Mouse (Mus musculus) CD8-positive naive resting alpha-beta T cell, adult 2 months (primary cell): ENCODE data around the gene Btbd2.

Experiments used
- DNase-seq, 2 experiments: peaks; one replicate each; pipeline ENCODE4 v3.0.0; 2022; ENCODE audit warnings: low read depth in 2 of 2, low spot score in 2 of 2

Gene Btbd2

GRCm38 (mm10) chr10:80656863-80657623 is at the start of gene Btbd2:
Btbd2 (minus strand) TSS chr10:80657071.
- DNase-seq = no peak

GRCm38 (mm10) chr10:80705479-80705878 is 48.6 kb upstream of the Btbd2 start:
- DNase-seq = no peak

- DNase-seq = no peak
Measured at GRCm38 (mm10) chr10:80705033-80705432, 48.2 kb upstream of the Btbd2 start.

- no peak for DNase-seq
Measured at GRCm38 (mm10) chr10:80704418-80704817, 47.5 kb upstream of the Btbd2 start.

GRCm38 (mm10) chr10:80703643-80704042 is 46.8 kb upstream of the Btbd2 start:
- DNase-seq = no peak

GRCm38 (mm10) chr10:80702536-80703390 is 45.9 kb upstream of the Btbd2 start:
- peak; percentile 82 to 88 for DNase-seq

DNA sequence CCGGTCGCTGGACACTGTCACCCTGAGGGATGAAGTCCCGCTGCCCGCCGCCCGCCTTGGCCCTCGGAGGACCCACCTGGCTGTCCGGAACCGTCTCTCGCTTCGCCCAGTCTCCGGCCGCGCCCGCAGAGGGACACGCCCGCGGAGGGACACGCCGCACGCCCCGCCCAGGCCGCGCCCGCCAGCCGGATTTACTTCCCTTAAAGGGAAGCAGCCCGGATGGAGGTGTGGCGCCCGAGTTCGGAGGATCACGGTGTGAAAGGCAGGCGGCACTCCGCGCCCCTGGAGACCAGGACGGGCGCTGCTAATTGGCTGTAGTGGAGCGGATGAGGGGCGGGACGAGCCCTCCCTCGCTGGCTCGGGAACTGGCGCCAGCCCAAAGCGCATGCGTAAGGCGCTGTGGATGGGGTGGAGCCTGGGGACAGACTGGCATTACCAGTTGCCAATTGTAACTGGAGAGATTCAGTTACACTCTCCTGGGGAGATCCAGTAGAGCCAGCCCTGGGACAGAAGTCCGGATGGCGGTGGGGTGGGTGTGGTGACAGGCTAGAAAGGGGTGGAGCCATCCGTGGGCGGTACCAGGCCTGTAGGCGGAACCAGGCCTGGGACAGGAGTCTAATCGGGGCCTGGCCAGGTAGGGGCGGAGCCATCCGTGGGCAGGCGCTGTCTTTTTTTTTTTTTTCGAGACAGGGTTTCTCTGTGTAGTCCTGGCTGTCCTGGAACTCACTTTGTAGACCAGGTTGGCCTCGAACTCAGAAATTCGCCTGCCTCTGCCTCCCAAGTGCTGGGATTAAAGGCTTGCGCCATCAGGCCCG is 45.1 kb upstream of the Btbd2 start, which contains the start of the genes Mob3a and Izumo4:
Gene Mob3a, minus strand, starts transcription at position 257 of the 815 bp plus-strand sequence.
Gene Izumo4, plus strand, starts transcription at position 464 of the 815 bp plus-strand sequence.
- DNase-seq = peak; percentile 98 to 99

- DNase-seq = peak; percentile 61 to 68
Measured at GRCm38 (mm10) chr10:80700732-80701131, 43.9 kb upstream of the Btbd2 start.

- no peak for DNase-seq
Measured at GRCm38 (mm10) chr10:80700038-80700504, 43.2 kb upstream of the Btbd2 start.

- no peak for DNase-seq
Measured at GRCm38 (mm10) chr10:80698605-80699004, 41.7 kb upstream of the Btbd2 start.

GRCm38 (mm10) chr10:80697812-80698211 is 40.9 kb upstream of the Btbd2 start:
- DNase-seq = no peak

GRCm38 (mm10) chr10:80697393-80697787 is 40.5 kb upstream of the Btbd2 start:
- no peak for DNase-seq

DNA sequence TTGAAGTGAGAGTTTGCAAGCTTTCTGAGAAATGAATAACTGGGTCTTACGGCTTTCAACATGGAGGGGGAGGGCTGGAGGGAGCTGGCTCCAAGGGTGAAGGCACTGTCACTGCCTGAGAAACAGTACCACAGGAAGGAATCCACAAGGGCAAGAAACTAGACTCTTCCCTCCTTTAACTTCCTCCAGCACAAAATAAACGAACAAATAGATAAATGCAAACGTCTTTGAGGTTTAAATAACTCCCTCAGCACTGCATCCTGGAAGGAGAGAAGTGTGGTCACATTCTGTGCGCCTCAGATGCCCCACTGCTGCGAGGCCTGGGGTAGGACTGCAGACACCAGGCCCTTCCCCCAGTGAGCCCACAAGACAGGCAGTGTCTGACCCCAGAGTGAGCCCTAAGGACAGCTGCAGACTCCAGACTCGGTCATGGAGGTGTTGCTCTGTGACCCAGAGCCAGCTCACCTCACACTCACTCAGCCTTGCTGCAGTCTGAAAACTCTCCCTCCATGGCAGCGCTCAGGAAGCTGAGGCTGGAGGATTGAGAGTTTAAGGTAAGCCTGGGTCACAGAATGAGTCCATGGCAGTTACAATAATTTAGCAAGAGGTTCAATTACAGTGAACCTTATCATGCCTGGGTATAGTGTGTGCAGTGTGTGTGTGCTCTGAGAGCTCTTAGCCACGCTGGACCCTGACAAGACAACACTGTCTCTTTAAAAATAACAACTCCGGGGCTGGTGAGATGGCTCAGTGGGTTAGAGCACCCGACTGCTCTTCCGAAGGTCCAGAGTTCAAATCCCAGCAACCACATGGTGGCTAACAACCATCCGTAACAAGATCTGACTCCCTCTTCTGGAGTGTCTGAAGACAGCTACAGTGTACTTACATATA is 39.9 kb upstream of the Btbd2 start:
- no peak for DNase-seq

- no peak for DNase-seq
Measured at GRCm38 (mm10) chr10:80695801-80696501, 39.1 kb upstream of the Btbd2 start.

- peak; percentile 81 to 83 for DNase-seq
Measured at GRCm38 (mm10) chr10:80695186-80695585, 38.3 kb upstream of the Btbd2 start.

DNA sequence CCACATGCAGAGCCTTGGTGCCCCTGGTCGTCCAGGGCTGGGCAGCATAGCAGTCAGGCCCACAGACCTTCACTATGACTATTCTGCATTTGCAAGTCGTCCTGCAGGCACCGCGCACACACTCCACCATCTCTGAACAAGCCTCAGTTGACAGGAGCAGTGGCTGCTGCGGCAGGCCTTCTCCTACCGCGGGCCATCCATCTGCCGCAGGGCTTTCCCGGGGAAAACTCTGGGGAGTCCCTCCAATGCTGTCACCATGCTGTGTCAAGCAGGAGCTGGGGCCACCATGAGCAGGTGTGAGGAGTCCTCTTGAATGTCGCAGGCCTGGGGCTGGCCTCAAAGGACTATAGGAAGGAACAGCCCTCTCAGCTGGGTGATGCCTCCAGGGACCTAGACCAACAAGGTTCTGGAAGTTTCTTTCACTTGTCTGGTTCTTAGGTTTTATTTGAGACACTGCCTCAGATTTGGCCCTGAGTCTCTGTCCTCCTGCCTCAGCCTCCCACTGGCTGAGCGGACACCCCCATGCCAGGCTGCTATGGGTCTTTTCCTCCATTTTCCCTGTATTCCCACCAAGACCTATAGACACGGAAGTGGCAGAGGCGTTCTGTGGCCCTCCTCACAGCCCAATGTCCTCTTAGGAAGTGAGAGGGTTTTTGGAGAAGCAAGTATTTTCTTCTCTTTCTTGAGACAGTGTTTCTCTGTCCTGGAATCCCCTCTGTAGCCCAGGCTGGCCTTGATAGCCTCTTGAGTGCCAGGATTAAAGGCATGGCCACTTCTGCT is 37.5 kb upstream of the Btbd2 start:
- DNase-seq = no peak

- no peak for DNase-seq
Measured at GRCm38 (mm10) chr10:80693401-80694045, 36.7 kb upstream of the Btbd2 start.
